Mouse (Mus musculus): ENCODE results near the gene Pafah2. TPM values are rescaled to one million over a fixed set of nuclear protein-coding genes. Genes with fewer than 3 reads are reported as not detected.
"Not testable (repeated sequence)": the region's sequence is repeated elsewhere in the genome, so short reads cannot be mapped to it uniquely, and the experiment has no call there.

Gene Pafah2
- polyA plus RNA-seq, 1 experiment from 2014 or later, result 11.2 TPM

- Histone ChIP-seq H3K36me3 (no peaks in the 10 kb centered on the region), H3K27me3 (peaks cover 34% of the 10 kb centered on the region), H3K4me3 (no peak overlapping the region), H3K4me2 (replicated peaks) (no peak overlapping the region), H3K9ac (no peak overlapping the region), H3K4me1 (peaks cover 27% of the 10 kb centered on the region), H3K9me3 (no peaks in the 10 kb centered on the region), H3K27ac (no peak overlapping the region)
- WGBS, result 55% methylated on average over 1 of the region's 1 CpGs
- no peak for ATAC-seq (ENCODE audit: insufficient number of reproducible peaks, insufficient read depth, low FRiP score, low TSS enrichment)
These were observed 21.8 kb upstream of the Pafah2 start for GRCm38 (mm10) chr4:134374306-134374705.

GRCm38 (mm10) chr4:134378089-134378615 lies 18.0 kb upstream of the Pafah2 start:
- H3K27ac ChIP-seq, result peak overlapping the region; percentile 47; the same call in 1 of the 2 replicates
- no peak overlapping the region for H3K9ac ChIP-seq
- 0 out of 2 replicates have a peak, but pooled peaks cover 5% of the 10 kb centered on the region for H3K4me1 ChIP-seq
- no peak overlapping the region for H3K4me2 ChIP-seq (replicated peaks)
- ATAC-seq (ENCODE audit: insufficient number of reproducible peaks, insufficient read depth, low FRiP score, low TSS enrichment), result no peak
- WGBS, result 22% methylated on average over 10 of the region's 10 CpGs
- H3K27me3 ChIP-seq, result 0 out of 2 replicates have a peak, but pooled peaks cover 4% of the 10 kb centered on the region
- no peaks in the 10 kb centered on the region for H3K36me3 ChIP-seq
- H3K9me3 ChIP-seq, result no peaks in the 10 kb centered on the region
- H3K4me3 ChIP-seq, result no peak overlapping the region

- Histone ChIP-seq H3K4me3 (no peak overlapping the region), H3K4me2 (replicated peaks) (no peak overlapping the region), H3K36me3 (no peaks in the 10 kb centered on the region), H3K9ac (no peak overlapping the region), H3K9me3 (no peaks in the 10 kb centered on the region), H3K27me3 (no peaks in the 10 kb centered on the region), H3K27ac (no peak overlapping the region), H3K4me1 (0 out of 2 replicates have a peak, but pooled peaks cover 5% of the 10 kb centered on the region)
- ATAC-seq (ENCODE audit: insufficient number of reproducible peaks, insufficient read depth, low FRiP score, low TSS enrichment), result no peak
- 79% methylated on average over 8 of the region's 8 CpGs for WGBS
These were observed 16.6 kb upstream of the Pafah2 start for GRCm38 (mm10) chr4:134379510-134379909.

GRCm38 (mm10) chr4:134383750-134384149 lies 12.4 kb upstream of the Pafah2 start, which contains the start of gene Extl1:
Extl1 (minus strand) TSS chr4:134383850.
- not testable (repeated sequence) for H3K4me3 ChIP-seq; H3K9me3 ChIP-seq; H3K4me2 ChIP-seq (replicated peaks); H3K27ac ChIP-seq; ATAC-seq (ENCODE audit: insufficient number of reproducible peaks, insufficient read depth, low FRiP score, low TSS enrichment); H3K4me1 ChIP-seq; H3K36me3 ChIP-seq; H3K27me3 ChIP-seq; H3K9ac ChIP-seq
- WGBS, result 98% methylated on average over 3 of the region's 6 CpGs

DNA sequence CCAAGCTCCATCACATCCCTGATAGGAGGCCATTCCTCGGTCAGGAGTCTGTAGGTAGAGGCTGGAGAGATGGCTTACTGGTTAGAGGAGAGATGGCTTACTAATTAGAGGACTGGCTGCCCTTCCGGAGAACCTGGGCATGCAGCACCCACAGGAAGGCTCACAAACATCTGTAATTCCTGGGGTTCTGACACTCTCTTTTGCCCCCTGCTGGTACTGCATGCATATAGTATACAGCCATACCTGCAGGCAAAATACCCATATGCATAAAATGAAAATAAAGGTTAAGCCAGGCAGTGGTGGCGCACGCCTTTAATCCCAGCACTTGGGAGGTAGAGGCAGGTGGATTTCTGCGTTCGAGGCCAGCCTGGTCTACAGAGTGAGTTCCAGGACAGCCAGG lies 8.9 kb upstream of the Pafah2 start:
- no peak overlapping the region for H3K9ac ChIP-seq
- WGBS, result 73% methylated on average over 6 of the region's 6 CpGs
- H3K4me1 ChIP-seq, result 0 out of 2 replicates have a peak, but pooled peaks cover under 1% of the 10 kb centered on the region
- no peaks in the 10 kb centered on the region for H3K36me3 ChIP-seq
- no peak overlapping the region for H3K27ac ChIP-seq
- no peak overlapping the region for H3K4me2 ChIP-seq (replicated peaks)
- no peaks in the 10 kb centered on the region for H3K27me3 ChIP-seq
- ATAC-seq (ENCODE audit: insufficient number of reproducible peaks, insufficient read depth, low FRiP score, low TSS enrichment), result no peak
- H3K4me3 ChIP-seq, result no peak overlapping the region
- no peaks in the 10 kb centered on the region for H3K9me3 ChIP-seq

- H3K27me3 ChIP-seq, result no peaks in the 10 kb centered on the region
- H3K4me3 ChIP-seq, result no peak overlapping the region
- WGBS, result 10% methylated on average over 5 of the region's 5 CpGs
- H3K4me2 ChIP-seq (replicated peaks), result no peak overlapping the region
- no peak for ATAC-seq (ENCODE audit: insufficient number of reproducible peaks, insufficient read depth, low FRiP score, low TSS enrichment)
- H3K4me1 ChIP-seq, result peaks cover 4% of the 10 kb centered on the region; the same call in 1 of the 2 replicates
- H3K9ac ChIP-seq, result no peak overlapping the region
- H3K9me3 ChIP-seq, result no peaks in the 10 kb centered on the region
- H3K27ac ChIP-seq, result no peak overlapping the region
- no peaks in the 10 kb centered on the region for H3K36me3 ChIP-seq
These were observed 7.7 kb upstream of the Pafah2 start for GRCm38 (mm10) chr4:134388397-134388796.

GRCm38 (mm10) chr4:134391636-134392035 lies 4.5 kb upstream of the Pafah2 start:
- Histone ChIP-seq H3K4me3 (no peak overlapping the region), H3K27ac (no peak overlapping the region), H3K36me3 (no peaks in the 10 kb centered on the region), H3K4me2 (replicated peaks) (no peak overlapping the region), H3K4me1 (peaks cover 6% of the 10 kb centered on the region; the same call in 1 of the 2 replicates), H3K9me3 (no peaks in the 10 kb centered on the region), H3K9ac (no peak overlapping the region), H3K27me3 (no peaks in the 10 kb centered on the region)
- no peak for ATAC-seq (ENCODE audit: insufficient number of reproducible peaks, insufficient read depth, low FRiP score, low TSS enrichment)
- 79% methylated on average over 1 of the region's 1 CpGs for WGBS

DNA sequence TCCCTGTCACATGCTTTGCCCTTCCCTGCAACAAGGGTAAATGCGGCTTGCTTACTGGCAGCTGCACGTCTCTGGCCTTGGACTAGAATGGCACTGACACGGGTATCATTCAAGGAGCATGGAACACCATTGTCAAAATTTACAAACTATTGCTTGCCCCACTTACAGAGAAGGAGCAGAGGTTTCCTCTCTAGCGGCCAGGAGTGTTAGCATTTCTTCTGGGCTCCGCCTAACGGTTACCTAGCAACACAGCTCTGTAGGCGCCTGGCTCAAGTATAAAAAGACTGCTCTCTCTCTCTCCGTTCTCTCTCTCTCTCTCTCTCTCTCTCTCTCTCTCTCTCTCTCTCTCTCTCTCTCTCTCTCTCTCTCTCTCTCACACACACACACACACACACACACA lies 3.5 kb upstream of the Pafah2 start:
- H3K9ac ChIP-seq, result no peak overlapping the region
- H3K4me1 ChIP-seq, result peaks cover 14% of the 10 kb centered on the region
- no peak overlapping the region for H3K4me3 ChIP-seq
- H3K27ac ChIP-seq, result no peak overlapping the region
- H3K27me3 ChIP-seq, result no peaks in the 10 kb centered on the region
- H3K9me3 ChIP-seq, result no peaks in the 10 kb centered on the region
- 15% methylated on average over 8 of the region's 8 CpGs for WGBS
- no peaks in the 10 kb centered on the region for H3K36me3 ChIP-seq
- 0 out of 2 replicates have a peak overlapping the region, but pooled peaks have one; percentile 15 for H3K4me2 ChIP-seq (replicated peaks)
- no peak for ATAC-seq (ENCODE audit: insufficient number of reproducible peaks, insufficient read depth, low FRiP score, low TSS enrichment)

DNA sequence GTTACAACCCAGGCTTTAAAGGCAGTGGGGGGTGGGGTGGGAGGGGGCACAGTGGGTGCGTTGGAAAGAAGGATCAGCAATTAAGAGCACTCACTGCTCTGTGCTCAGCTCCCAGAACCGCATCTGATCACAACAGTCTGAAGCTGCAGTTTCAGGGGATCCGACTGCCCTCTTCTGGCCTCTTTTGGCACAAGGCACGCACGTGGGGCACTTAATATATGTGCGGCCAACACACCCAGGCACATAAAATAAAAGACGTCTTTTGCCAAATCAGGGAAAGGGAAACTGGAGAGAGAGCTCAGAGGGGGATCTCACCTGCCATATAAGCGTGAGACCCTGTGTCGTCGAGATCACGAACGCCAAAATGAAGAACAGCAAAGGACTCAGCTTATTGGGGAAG lies 3.1 kb upstream of the Pafah2 start:
- H3K9ac ChIP-seq, result no peak overlapping the region
- 0 out of 2 replicates have a peak overlapping the region, but pooled peaks have one; percentile 15 for H3K4me2 ChIP-seq (replicated peaks)
- no peaks in the 10 kb centered on the region for H3K9me3 ChIP-seq
- peaks cover 19% of the 10 kb centered on the region for H3K4me1 ChIP-seq
- H3K4me3 ChIP-seq, result no peak overlapping the region
- ATAC-seq (ENCODE audit: insufficient number of reproducible peaks, insufficient read depth, low FRiP score, low TSS enrichment), result no peak
- no peaks in the 10 kb centered on the region for H3K36me3 ChIP-seq
- H3K27ac ChIP-seq, result no peak overlapping the region
- H3K27me3 ChIP-seq, result no peaks in the 10 kb centered on the region
- WGBS, result 24% methylated on average over 12 of the region's 12 CpGs

GRCm38 (mm10) chr4:134395142-134395541 lies 978 bp upstream of the Pafah2 start:
- WGBS, result 92% methylated on average over 7 of the region's 7 CpGs
- Histone ChIP-seq H3K9ac (no peak overlapping the region), H3K27me3 (no peaks in the 10 kb centered on the region), H3K36me3 (no peaks in the 10 kb centered on the region), H3K27ac (no peak overlapping the region), H3K4me2 (replicated peaks) (no peak overlapping the region), H3K4me3 (no peak overlapping the region), H3K4me1 (peaks cover 20% of the 10 kb centered on the region), H3K9me3 (no peaks in the 10 kb centered on the region)
- no peak for ATAC-seq (ENCODE audit: insufficient number of reproducible peaks, insufficient read depth, low FRiP score, low TSS enrichment)

- Histone ChIP-seq H3K27me3 (no peaks in the 10 kb centered on the region), H3K4me2 (replicated peaks) (peak overlapping the region; percentile 85), H3K9me3 (no peaks in the 10 kb centered on the region), H3K4me1 (peaks cover 36% of the 10 kb centered on the region), H3K27ac (peak overlapping the region; percentile 72), H3K4me3 (peak overlapping the region; percentile 56), H3K9ac (peak overlapping the region; percentile 62; the same call in 1 of the 2 replicates), H3K36me3 (no peaks in the 10 kb centered on the region)
- ATAC-seq (ENCODE audit: insufficient number of reproducible peaks, insufficient read depth, low FRiP score, low TSS enrichment), result no peak
- 23% methylated on average over 7 of the region's 7 CpGs for WGBS
These were observed 1.0 kb downstream of the Pafah2 start for GRCm38 (mm10) chr4:134397121-134397520.

- WGBS, result 84% methylated on average over 9 of the region's 9 CpGs
- no peaks in the 10 kb centered on the region for H3K36me3 ChIP-seq
- H3K27me3 ChIP-seq, result no peaks in the 10 kb centered on the region
- H3K4me1 ChIP-seq, result peaks cover 35% of the 10 kb centered on the region
- ATAC-seq (ENCODE audit: insufficient number of reproducible peaks, insufficient read depth, low FRiP score, low TSS enrichment), result no peak
- H3K4me3 ChIP-seq, result no peak overlapping the region
- peak overlapping the region; percentile 62; the same call in 1 of the 2 replicates for H3K9ac ChIP-seq
- no peak overlapping the region for H3K27ac ChIP-seq
- H3K9me3 ChIP-seq, result no peaks in the 10 kb centered on the region
- H3K4me2 ChIP-seq (replicated peaks), result peak overlapping the region; percentile 85
These were observed 1.6 kb downstream of the Pafah2 start for GRCm38 (mm10) chr4:134397732-134398131.
